Mouse (Mus musculus): ENCODE measurements around the gene Cbx7. TPM values are rescaled to one million over a fixed set of nuclear protein-coding genes. Genes with fewer than 3 reads are reported as not detected.

The Cbx7 gene
- total and polyA plus RNA-seq, 3 experiments, result 2.9 to 11.1 TPM; not detected in 1

DNA sequence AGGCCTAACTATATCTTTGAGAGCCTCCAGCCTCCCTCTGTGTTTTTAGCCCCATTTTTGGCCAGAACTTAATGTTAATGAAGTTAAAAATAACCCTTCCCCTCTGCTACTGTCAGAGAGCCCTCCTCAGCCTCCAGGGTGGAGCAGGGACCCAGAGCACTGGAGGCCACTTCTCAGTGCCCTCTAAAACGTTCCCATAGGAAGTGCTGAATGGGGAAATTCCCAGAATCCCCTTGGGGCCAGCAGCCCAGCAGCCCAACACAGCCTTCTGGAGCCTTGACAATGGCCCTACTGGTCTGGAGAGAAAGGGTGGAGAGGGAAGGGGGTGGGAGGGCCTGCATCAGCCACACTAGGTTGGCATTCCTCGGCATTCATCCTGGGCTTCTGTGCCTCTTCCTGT, 32.7 kb upstream of the Cbx7 start:
- H3K4me1 ChIP-seq (ENCODE audit: control insufficient read depth in 1 of 2, insufficient read depth in 2 of 2, low read length in 2 of 2), result peaks cover 10 to 22% of the 10 kb centered on the region in 2 experiments
- no peaks in the 10 kb centered on the region for H3K79me2 ChIP-seq (ENCODE audit: control insufficient read depth, insufficient read depth, low read length, poor library complexity)
- H3K27me3 ChIP-seq (ENCODE audit: control insufficient read depth in 1 of 2, insufficient read depth in 2 of 2, low read length in 2 of 2), result no peaks in the 10 kb centered on the region
- no peak overlapping the region for H3K9ac ChIP-seq (ENCODE audit: control insufficient read depth, low read depth, low read length, poor library complexity, severe bottlenecking)
- H3K36me3 ChIP-seq (ENCODE audit: control insufficient read depth in 1 of 2, insufficient read depth in 2 of 2, low read length in 2 of 2), result peaks cover 0 to 15% of the 10 kb centered on the region in 2 experiments; a peak in 2 of 4 replicates
- H3K9me3 ChIP-seq (replicated peaks; ENCODE audit: insufficient read depth, low read length), result no peaks in the 10 kb centered on the region
- TF ChIP-seq ZKSCAN1 (IDR thresholded peaks at IDR 0.05; ENCODE audit: low read depth, low read length), result no peak
- TF ChIP-seq POLR2AphosphoS2 (IDR thresholded peaks at IDR 0.05; ENCODE audit: low read length), result no peak
- TF ChIP-seq EP300 (IDR thresholded peaks at IDR 0.05; ENCODE audit: low read depth in 1 of 2, low read length in 2 of 2), result no peak
- no peak for TF ChIP-seq MAZ (IDR thresholded peaks at IDR 0.05; ENCODE audit: low read depth, low read length)
- TF ChIP-seq HCFC1 (IDR thresholded peaks at IDR 0.05; ENCODE audit: low read depth, low read length), result no peak
- TF ChIP-seq ELF1 (IDR thresholded peaks at IDR 0.05; ENCODE audit: low read depth, low read length), result no peak
- no peak for TF ChIP-seq USF2 (IDR thresholded peaks at IDR 0.05; ENCODE audit: borderline replicate concordance in 1 of 2, insufficient read depth in 1 of 2, low read depth in 1 of 2, low read length in 2 of 2)
- no peak for TF ChIP-seq MEF2A (IDR thresholded peaks at IDR 0.05; ENCODE audit: extremely low read depth, insufficient replicate concordance, low read depth, low read length, poor library complexity, severe bottlenecking)
- no peak for TF ChIP-seq KAT2A (conservative IDR thresholded peaks at IDR 0.05; ENCODE audit: low read depth, low read length)
- TF ChIP-seq TCF12 (IDR thresholded peaks at IDR 0.05; ENCODE audit: low read depth, low read length), result no peak
- TF ChIP-seq ZNF384 (IDR thresholded peaks at IDR 0.05; ENCODE audit: low read depth, low read length), result no peak
- TF ChIP-seq NELFE (IDR thresholded peaks at IDR 0.05; ENCODE audit: low read depth, low read length), result no peak
- no peak for TF ChIP-seq ZC3H11A (IDR thresholded peaks at IDR 0.05; ENCODE audit: low read depth, low read length)
- no peak for TF ChIP-seq MAFK (IDR thresholded peaks at IDR 0.05; ENCODE audit: borderline replicate concordance, low read depth, low read length)
- no peak for TF ChIP-seq SIN3A (IDR thresholded peaks at IDR 0.05; ENCODE audit: low read length)
- TF ChIP-seq TBP (IDR thresholded peaks at IDR 0.05; ENCODE audit: low read depth, low read length), result no peak
- TF ChIP-seq NRF1 (IDR thresholded peaks at IDR 0.05; ENCODE audit: insufficient read depth, low read depth, low read length, poor library complexity, severe bottlenecking), result no peak
- H3K4me3 ChIP-seq (ENCODE audit: control insufficient read depth in 1 of 2, insufficient read depth in 1 of 2, low read depth in 2 of 2, low read length in 2 of 2), result no peak overlapping the region
- no peak overlapping the region for H3K27ac ChIP-seq (ENCODE audit: control insufficient read depth, low read depth, low read length)
- no peak for DNase-seq (ENCODE audit: low read depth, low spot score)

DNA sequence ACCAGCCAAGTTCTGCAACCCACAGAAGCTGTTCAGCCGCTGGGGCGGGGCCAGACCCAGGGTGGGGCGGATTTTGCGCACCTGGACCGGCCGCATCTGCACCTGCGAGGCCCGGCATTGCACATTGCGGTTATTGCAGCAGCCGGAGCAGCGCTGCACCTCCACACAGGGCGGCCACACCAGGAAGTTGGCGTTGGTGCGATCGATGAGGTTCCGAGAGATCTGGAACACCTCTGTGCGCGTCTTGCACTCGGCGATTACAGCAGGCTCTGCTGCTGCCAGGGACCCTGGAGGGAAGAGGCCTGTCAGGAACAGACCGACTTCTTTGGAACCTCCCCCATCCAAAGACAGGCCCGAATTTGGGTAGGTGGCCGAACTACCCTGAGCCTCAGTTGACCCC, 30.7 kb upstream of the Cbx7 start:
- Histone ChIP-seq H3K4me1 (ENCODE audit: control insufficient read depth in 1 of 2, insufficient read depth in 2 of 2, low read length in 2 of 2) (peaks cover 10 to 22% of the 10 kb centered on the region in 2 experiments), H3K36me3 (ENCODE audit: control insufficient read depth in 1 of 2, insufficient read depth in 2 of 2, low read length in 2 of 2) (peaks cover 0 to 15% of the 10 kb centered on the region in 2 experiments; a peak in 2 of 4 replicates)

More for the DNA sequence above, 30.7 kb upstream of the Cbx7 start:
- DNase-seq (ENCODE audit: low read depth, low spot score), result no peak
- Histone ChIP-seq H3K4me3 (ENCODE audit: control insufficient read depth in 1 of 2, insufficient read depth in 1 of 2, low read depth in 2 of 2, low read length in 2 of 2) (no peak overlapping the region), H3K27ac (ENCODE audit: control insufficient read depth, low read depth, low read length) (no peak overlapping the region), H3K9ac (ENCODE audit: control insufficient read depth, low read depth, low read length, poor library complexity, severe bottlenecking) (no peak overlapping the region), H3K27me3 (ENCODE audit: control insufficient read depth in 1 of 2, insufficient read depth in 2 of 2, low read length in 2 of 2) (no peaks in the 10 kb centered on the region), H3K9me3 (replicated peaks; ENCODE audit: insufficient read depth, low read length) (no peaks in the 10 kb centered on the region), H3K79me2 (ENCODE audit: control insufficient read depth, insufficient read depth, low read length, poor library complexity) (no peaks in the 10 kb centered on the region)
- TF ChIP-seq RCOR1 (IDR thresholded peaks at IDR 0.05; ENCODE audit: low read depth, low read length), result no peak
- TF ChIP-seq SIN3A (IDR thresholded peaks at IDR 0.05; ENCODE audit: low read length), result no peak
- TF ChIP-seq ETS1 (IDR thresholded peaks at IDR 0.05; ENCODE audit: low read depth, low read length), result no peak
- TF ChIP-seq NELFE (IDR thresholded peaks at IDR 0.05; ENCODE audit: low read depth, low read length), result no peak
- TF ChIP-seq ZNF384 (IDR thresholded peaks at IDR 0.05; ENCODE audit: low read depth, low read length), result no peak
- TF ChIP-seq TBP (IDR thresholded peaks at IDR 0.05; ENCODE audit: low read depth, low read length), result no peak
- no peak for TF ChIP-seq USF2 (IDR thresholded peaks at IDR 0.05; ENCODE audit: borderline replicate concordance in 1 of 2, insufficient read depth in 1 of 2, low read depth in 1 of 2, low read length in 2 of 2)
- TF ChIP-seq BHLHE40 (IDR thresholded peaks at IDR 0.05; ENCODE audit: borderline replicate concordance, low read depth, low read length), result no peak
- no peak for TF ChIP-seq CHD1 (IDR thresholded peaks at IDR 0.05; ENCODE audit: low read depth, low read length)
- no peak for TF ChIP-seq MXI1 (IDR thresholded peaks at IDR 0.05; ENCODE audit: low read depth, low read length)
- TF ChIP-seq ZMIZ1 (IDR thresholded peaks at IDR 0.05; ENCODE audit: low read depth, low read length), result no peak

Data from MEL (cell line).